Mouse (Mus musculus) midbrain, embryonic 12.5 days (tissue): ENCODE measurements around the gene Hdac4. TPM values are rescaled to one million over a fixed set of nuclear protein-coding genes. Genes with fewer than 3 reads are reported as not detected.

Experiments used
- ATAC-seq: fragments of 200-750 bp; cut with Nextera tagmentation; 2 replicates; pipeline ENCODE4 v1.8.0; 2017; ENCODE audit warnings: low read depth, moderate TSS enrichment, moderate library complexity; ENCODE audit not compliant: low FRiP score
- H3K27ac ChIP-seq: fragments of 300-500 bp; sonication (generic); replicated peaks from 2 replicates; pipeline ENCODE4 v1.5.1; 2016; ENCODE audit warnings: mild to moderate bottlenecking
- H3K27me3 ChIP-seq: fragments of 300-500 bp; sonication (generic); 2 replicates; pipeline ENCODE4 v1.6.1; 2016; ENCODE audit warnings: mild to moderate bottlenecking
- H3K36me3 ChIP-seq: fragments of 300-500 bp; sonication (generic); 2 replicates; pipeline ENCODE4 v1.6.1; 2016
- H3K4me1 ChIP-seq: fragments of 300-500 bp; sonication (generic); 2 replicates; pipeline ENCODE4 v1.6.1; 2016
- H3K4me2 ChIP-seq: fragments of 300-500 bp; sonication (generic); replicated peaks from 2 replicates; pipeline ENCODE4 v1.6.1; 2016; ENCODE audit warnings: mild to moderate bottlenecking, moderate library complexity
- H3K4me3 ChIP-seq: fragments of 300-500 bp; sonication (generic); 2 replicates; pipeline ENCODE4 v1.5.1; 2016; ENCODE audit warnings: mild to moderate bottlenecking
- H3K9ac ChIP-seq: fragments of 300-500 bp; sonication (generic); replicated peaks from 2 replicates; pipeline ENCODE4 v1.6.1; 2016; ENCODE audit warnings: mild to moderate bottlenecking, moderate library complexity
- H3K9me3 ChIP-seq: fragments of 300-500 bp; sonication (generic); 2 replicates; pipeline ENCODE4 v1.6.1; 2016; ENCODE audit warnings: mild to moderate bottlenecking
- WGBS: fragments of 180-500 bp; shearing (Covaris S2); methylation state at CpG from one replicate; pipeline ENCODE4 v1.1.7; 2016; 5-methylcytosine and 5-hydroxymethylcytosine counted together
- polyA plus RNA-seq: library from polyadenylated mRNA; unstranded; fragments of >200 nt; fragmentation: Nextera tagmentation; extraction: Ambion mirVana; gene quantifications from 2 replicates; pipeline ENCODE4 v1.2.1, GENCODE M21; 2016

Gene Hdac4
- polyA plus RNA-seq, 1 experiment from 2014 or later: 25.2 TPM

GRCm38 (mm10) chr1:92023906-92024305 lies 171.6 kb downstream of the Hdac4 start:
- no peak overlapping the region for H3K4me2 ChIP-seq
- no peaks in the 10 kb centered on the region for H3K9me3 ChIP-seq
- no peaks in the 10 kb centered on the region; the same call in 1 of the 2 replicates for H3K4me1 ChIP-seq
- no peak overlapping the region for H3K9ac ChIP-seq
- no peak overlapping the region for H3K27ac ChIP-seq
- no peak for ATAC-seq
- H3K36me3 ChIP-seq: peaks cover 24% of the 10 kb centered on the region
- WGBS: 96% methylated on average over 3 of the region's 3 CpGs
- H3K27me3 ChIP-seq: no peaks in the 10 kb centered on the region
- H3K4me3 ChIP-seq: no peak overlapping the region

- Histone ChIP-seq H3K9me3 (no peaks in the 10 kb centered on the region), H3K27me3 (no peaks in the 10 kb centered on the region), H3K9ac (no peak overlapping the region), H3K36me3 (peaks cover 12% of the 10 kb centered on the region), H3K4me1 (no peaks in the 10 kb centered on the region; the same call in 1 of the 2 replicates), H3K4me2 (no peak overlapping the region), H3K4me3 (no peak overlapping the region), H3K27ac (no peak overlapping the region)
- WGBS: 92% methylated on average over 4 of the region's 4 CpGs
- ATAC-seq: no peak
Observed at GRCm38 (mm10) chr1:92022009-92022408, 173.5 kb downstream of the Hdac4 start.

GRCm38 (mm10) chr1:92015938-92016672 lies 179.4 kb downstream of the Hdac4 start:
- 72% methylated on average over 4 of the region's 4 CpGs for WGBS

GRCm38 (mm10) chr1:92015252-92015651 lies 180.2 kb downstream of the Hdac4 start:
- Histone ChIP-seq H3K4me1 (no peaks in the 10 kb centered on the region), H3K27me3 (no peaks in the 10 kb centered on the region), H3K9ac (no peak overlapping the region), H3K27ac (no peak overlapping the region), H3K4me3 (no peak overlapping the region), H3K4me2 (no peak overlapping the region), H3K9me3 (no peaks in the 10 kb centered on the region), H3K36me3 (peaks cover 17% of the 10 kb centered on the region)
- ATAC-seq: no peak

More at GRCm38 (mm10) chr1:92015938-92016672, 179.4 kb downstream of the Hdac4 start:
- Histone ChIP-seq H3K9me3 (no peaks in the 10 kb centered on the region), H3K9ac (no peak overlapping the region), H3K4me1 (no peaks in the 10 kb centered on the region), H3K36me3 (peaks cover 17% of the 10 kb centered on the region), H3K4me3 (no peak overlapping the region), H3K27me3 (no peaks in the 10 kb centered on the region), H3K27ac (no peak overlapping the region), H3K4me2 (no peak overlapping the region)
- ATAC-seq: no peak

- ATAC-seq: no peak
- Histone ChIP-seq H3K4me2 (no peak overlapping the region), H3K36me3 (peaks cover 17% of the 10 kb centered on the region)
Observed at GRCm38 (mm10) chr1:92014496-92014895, 181.0 kb downstream of the Hdac4 start.

GRCm38 (mm10) chr1:92006666-92007065 lies 188.8 kb downstream of the Hdac4 start:
- 22% methylated on average over 1 of the region's 1 CpGs for WGBS
- Histone ChIP-seq H3K4me1 (no peaks in the 10 kb centered on the region), H3K27ac (no peak overlapping the region), H3K9ac (no peak overlapping the region), H3K36me3 (peaks cover 10% of the 10 kb centered on the region; the same call in 1 of the 2 replicates), H3K9me3 (no peaks in the 10 kb centered on the region), H3K4me3 (no peak overlapping the region), H3K4me2 (no peak overlapping the region), H3K27me3 (no peaks in the 10 kb centered on the region)
- no peak for ATAC-seq

More at GRCm38 (mm10) chr1:92014496-92014895, 181.0 kb downstream of the Hdac4 start:
- Histone ChIP-seq H3K4me1 (no peaks in the 10 kb centered on the region), H3K27me3 (no peaks in the 10 kb centered on the region), H3K9ac (no peak overlapping the region), H3K9me3 (no peaks in the 10 kb centered on the region), H3K4me3 (no peak overlapping the region), H3K27ac (no peak overlapping the region)

- no peaks in the 10 kb centered on the region for H3K9me3 ChIP-seq
- WGBS: 51% methylated on average over 2 of the region's 2 CpGs
- ATAC-seq: no peak
- no peaks in the 10 kb centered on the region for H3K27me3 ChIP-seq
- no peak overlapping the region for H3K4me2 ChIP-seq
- H3K9ac ChIP-seq: no peak overlapping the region
- peaks cover 9% of the 10 kb centered on the region; the same call in 1 of the 2 replicates for H3K36me3 ChIP-seq
- no peak overlapping the region for H3K27ac ChIP-seq
- H3K4me1 ChIP-seq: no peaks in the 10 kb centered on the region
- H3K4me3 ChIP-seq: no peak overlapping the region
Observed at GRCm38 (mm10) chr1:92005617-92005940, 189.9 kb downstream of the Hdac4 start.

- 80% methylated on average over 8 of the region's 8 CpGs for WGBS
- no peaks in the 10 kb centered on the region for H3K4me1 ChIP-seq
- no peak overlapping the region for H3K27ac ChIP-seq
- no peak for ATAC-seq
- H3K4me2 ChIP-seq: no peak overlapping the region
- H3K9me3 ChIP-seq: no peaks in the 10 kb centered on the region
- no peaks in the 10 kb centered on the region for H3K27me3 ChIP-seq
- no peak overlapping the region for H3K9ac ChIP-seq
- no peak overlapping the region for H3K4me3 ChIP-seq
- peaks cover 13% of the 10 kb centered on the region; the same call in 1 of the 2 replicates for H3K36me3 ChIP-seq
Observed at GRCm38 (mm10) chr1:92004906-92005616, 190.4 kb downstream of the Hdac4 start.

GRCm38 (mm10) chr1:92004122-92004521 lies 191.4 kb downstream of the Hdac4 start:
- Histone ChIP-seq H3K9me3 (no peaks in the 10 kb centered on the region), H3K36me3 (peaks cover 13% of the 10 kb centered on the region; the same call in 1 of the 2 replicates), H3K9ac (no peak overlapping the region), H3K4me2 (no peak overlapping the region), H3K4me3 (no peak overlapping the region), H3K27me3 (no peaks in the 10 kb centered on the region), H3K4me1 (no peaks in the 10 kb centered on the region), H3K27ac (no peak overlapping the region)
- no peak for ATAC-seq
- 63% methylated on average over 1 of the region's 1 CpGs for whole genome bisulfite sequencing

- no peak overlapping the region for H3K4me3 ChIP-seq
- ATAC-seq: no peak
- H3K4me2 ChIP-seq: no peak overlapping the region
- H3K9me3 ChIP-seq: no peaks in the 10 kb centered on the region
- 96% methylated on average over 2 of the region's 2 CpGs for WGBS
- H3K4me1 ChIP-seq: no peaks in the 10 kb centered on the region
- H3K27me3 ChIP-seq: no peaks in the 10 kb centered on the region
- no peak overlapping the region for H3K9ac ChIP-seq
- no peak overlapping the region for H3K27ac ChIP-seq
- peaks cover 36% of the 10 kb centered on the region for H3K36me3 ChIP-seq
Observed at GRCm38 (mm10) chr1:92000226-92000625, 195.3 kb downstream of the Hdac4 start.

GRCm38 (mm10) chr1:91993658-91994165 lies 201.8 kb downstream of the Hdac4 start:
- Histone ChIP-seq H3K9me3 (no peaks in the 10 kb centered on the region), H3K4me3 (no peak overlapping the region), H3K36me3 (peaks cover 54% of the 10 kb centered on the region), H3K9ac (no peak overlapping the region), H3K27ac (peak overlapping the region; percentile 22; the same call in 1 of the 2 replicates), H3K4me1 (peaks cover 5% of the 10 kb centered on the region; the same call in 1 of the 2 replicates), H3K27me3 (no peaks in the 10 kb centered on the region), H3K4me2 (no peak overlapping the region)
- 57% methylated on average over 9 of the region's 9 CpGs for WGBS
- ATAC-seq: no peak

- Histone ChIP-seq H3K9ac (no peak overlapping the region), H3K9me3 (no peaks in the 10 kb centered on the region), H3K27ac (no peak overlapping the region), H3K36me3 (peaks cover 55% of the 10 kb centered on the region), H3K27me3 (no peaks in the 10 kb centered on the region), H3K4me3 (no peak overlapping the region), H3K4me1 (peaks cover 5% of the 10 kb centered on the region; the same call in 1 of the 2 replicates), H3K4me2 (no peak overlapping the region)
- WGBS: 87% methylated on average over 3 of the region's 3 CpGs
- no peak for ATAC-seq
Observed at GRCm38 (mm10) chr1:91992652-91993051, 202.8 kb downstream of the Hdac4 start.
